Mouse (Mus musculus) ES-Bruce4 (cell line): ENCODE data around the gene Plekhg2.

ENCODE experiments used
- CTCF ChIP-seq: IDR thresholded peaks from one replicate; pipeline ENCODE4 v1.8.1; 2011; ENCODE audit warnings: low read depth, low read length
- POLR2A ChIP-seq: IDR thresholded peaks from one replicate; pipeline ENCODE4 v1.8.1; 2011; ENCODE audit warnings: low read length; ENCODE audit not compliant: insufficient read depth

- no peak for TF ChIP-seq CTCF
- TF ChIP-seq POLR2A, result no peak
These were observed 44.1 kb downstream of the Plekhg2 start for GRCm38 (mm10) chr7:28328260-28328659.
